Mouse (Mus musculus): ENCODE measurements around the gene Apom. TPM values are rescaled to one million over a fixed set of nuclear protein-coding genes. Genes with fewer than 3 reads are reported as not detected.

The Apom gene
- polyA plus RNA-seq, 1 experiment, result 0.55 TPM

- Histone ChIP-seq H3K27ac (ENCODE audit: control insufficient read depth, insufficient read depth, low read length) (no peak overlapping the region), H3K36me3 (ENCODE audit: control insufficient read depth, insufficient read depth, low read length) (peaks cover 97% of the 10 kb centered on the region), H3K4me3 (ENCODE audit: control insufficient read depth, insufficient read depth, low read length) (no peak overlapping the region), H3K4me1 (replicated peaks; ENCODE audit: control insufficient read depth, insufficient read depth, low read length) (no peaks in the 10 kb centered on the region), H3K27me3 (ENCODE audit: control insufficient read depth, insufficient read depth, low read length) (no peaks in the 10 kb centered on the region)
- TF ChIP-seq CTCF (IDR thresholded peaks at IDR 0.05; ENCODE audit: borderline replicate concordance, control insufficient read depth, extremely low read depth, insufficient read depth, low read length, poor library complexity), result no peak
- TF ChIP-seq POLR2A (IDR thresholded peaks at IDR 0.05; ENCODE audit: control insufficient read depth, extremely low read depth, insufficient read depth, low read length, poor library complexity), result no peak
- 96% methylated on average over 7 of the region's 7 CpGs for WGBS
- no peak for DNase-seq
Measured at GRCm38 (mm10) chr17:35154616-35155015, 22.8 kb upstream of the Apom start.

- 94% methylated on average over 4 of the region's 4 CpGs for WGBS
- Histone ChIP-seq H3K4me3 (ENCODE audit: control insufficient read depth, insufficient read depth, low read length) (no peak overlapping the region), H3K36me3 (ENCODE audit: control insufficient read depth, insufficient read depth, low read length) (peaks cover 97% of the 10 kb centered on the region), H3K27ac (ENCODE audit: control insufficient read depth, insufficient read depth, low read length) (no peak overlapping the region), H3K27me3 (ENCODE audit: control insufficient read depth, insufficient read depth, low read length) (no peaks in the 10 kb centered on the region), H3K4me1 (replicated peaks; ENCODE audit: control insufficient read depth, insufficient read depth, low read length) (no peaks in the 10 kb centered on the region)
- DNase-seq, result no peak
- TF ChIP-seq POLR2A (IDR thresholded peaks at IDR 0.05; ENCODE audit: control insufficient read depth, extremely low read depth, insufficient read depth, low read length, poor library complexity) (no peak), CTCF (IDR thresholded peaks at IDR 0.05; ENCODE audit: borderline replicate concordance, control insufficient read depth, extremely low read depth, insufficient read depth, low read length, poor library complexity) (no peak)
Measured at GRCm38 (mm10) chr17:35153931-35154330, 22.1 kb upstream of the Apom start.

GRCm38 (mm10) chr17:35153077-35153476 lies 21.2 kb upstream of the Apom start:
- WGBS, result 95% methylated on average over 9 of the region's 9 CpGs
- TF ChIP-seq CTCF (IDR thresholded peaks at IDR 0.05; ENCODE audit: borderline replicate concordance, control insufficient read depth, extremely low read depth, insufficient read depth, low read length, poor library complexity) (no peak), POLR2A (IDR thresholded peaks at IDR 0.05; ENCODE audit: control insufficient read depth, extremely low read depth, insufficient read depth, low read length, poor library complexity) (no peak)
- DNase-seq, result no peak
- peaks cover 95% of the 10 kb centered on the region for H3K36me3 ChIP-seq (ENCODE audit: control insufficient read depth, insufficient read depth, low read length)
- no peaks in the 10 kb centered on the region for H3K27me3 ChIP-seq (ENCODE audit: control insufficient read depth, insufficient read depth, low read length)
- H3K27ac ChIP-seq (ENCODE audit: control insufficient read depth, insufficient read depth, low read length), result no peak overlapping the region
- H3K4me3 ChIP-seq (ENCODE audit: control insufficient read depth, insufficient read depth, low read length), result no peak overlapping the region
- H3K4me1 ChIP-seq (replicated peaks; ENCODE audit: control insufficient read depth, insufficient read depth, low read length), result no peaks in the 10 kb centered on the region

GRCm38 (mm10) chr17:35152121-35152520 lies 20.3 kb upstream of the Apom start:
- 97% methylated on average over 4 of the region's 4 CpGs for WGBS
- H3K27ac ChIP-seq (ENCODE audit: control insufficient read depth, insufficient read depth, low read length), result no peak overlapping the region
- no peak for DNase-seq
- no peak overlapping the region for H3K4me3 ChIP-seq (ENCODE audit: control insufficient read depth, insufficient read depth, low read length)
- no peaks in the 10 kb centered on the region for H3K4me1 ChIP-seq (replicated peaks; ENCODE audit: control insufficient read depth, insufficient read depth, low read length)
- no peak for TF ChIP-seq CTCF (IDR thresholded peaks at IDR 0.05; ENCODE audit: borderline replicate concordance, control insufficient read depth, extremely low read depth, insufficient read depth, low read length, poor library complexity)
- no peak for TF ChIP-seq POLR2A (IDR thresholded peaks at IDR 0.05; ENCODE audit: control insufficient read depth, extremely low read depth, insufficient read depth, low read length, poor library complexity)
- H3K36me3 ChIP-seq (ENCODE audit: control insufficient read depth, insufficient read depth, low read length), result peaks cover 91% of the 10 kb centered on the region
- no peaks in the 10 kb centered on the region for H3K27me3 ChIP-seq (ENCODE audit: control insufficient read depth, insufficient read depth, low read length)

- H3K27me3 ChIP-seq (ENCODE audit: control insufficient read depth, insufficient read depth, low read length), result no peaks in the 10 kb centered on the region
- H3K4me3 ChIP-seq (ENCODE audit: control insufficient read depth, insufficient read depth, low read length), result no peak overlapping the region
- H3K27ac ChIP-seq (ENCODE audit: control insufficient read depth, insufficient read depth, low read length), result no peak overlapping the region
- no peak for DNase-seq
- H3K4me1 ChIP-seq (replicated peaks; ENCODE audit: control insufficient read depth, insufficient read depth, low read length), result no peaks in the 10 kb centered on the region
- TF ChIP-seq CTCF (IDR thresholded peaks at IDR 0.05; ENCODE audit: borderline replicate concordance, control insufficient read depth, extremely low read depth, insufficient read depth, low read length, poor library complexity), result no peak
- no peak for TF ChIP-seq POLR2A (IDR thresholded peaks at IDR 0.05; ENCODE audit: control insufficient read depth, extremely low read depth, insufficient read depth, low read length, poor library complexity)
- H3K36me3 ChIP-seq (ENCODE audit: control insufficient read depth, insufficient read depth, low read length), result peaks cover 91% of the 10 kb centered on the region
- WGBS, result 77% methylated on average over 5 of the region's 5 CpGs
Measured at GRCm38 (mm10) chr17:35147922-35148639, 16.2 kb upstream of the Apom start.

GRCm38 (mm10) chr17:35147348-35147747 lies 15.5 kb upstream of the Apom start:
- Histone ChIP-seq H3K36me3 (ENCODE audit: control insufficient read depth, insufficient read depth, low read length) (peaks cover 91% of the 10 kb centered on the region), H3K27me3 (ENCODE audit: control insufficient read depth, insufficient read depth, low read length) (no peaks in the 10 kb centered on the region), H3K4me3 (ENCODE audit: control insufficient read depth, insufficient read depth, low read length) (no peak overlapping the region), H3K27ac (ENCODE audit: control insufficient read depth, insufficient read depth, low read length) (no peak overlapping the region), H3K4me1 (replicated peaks; ENCODE audit: control insufficient read depth, insufficient read depth, low read length) (no peaks in the 10 kb centered on the region)
- TF ChIP-seq CTCF (IDR thresholded peaks at IDR 0.05; ENCODE audit: borderline replicate concordance, control insufficient read depth, extremely low read depth, insufficient read depth, low read length, poor library complexity) (no peak), POLR2A (IDR thresholded peaks at IDR 0.05; ENCODE audit: control insufficient read depth, extremely low read depth, insufficient read depth, low read length, poor library complexity) (no peak)
- 86% methylated on average over 3 of the region's 3 CpGs for WGBS
- DNase-seq, result no peak
